Comparison of ENCODE assay signal across 13 mouse cellular contexts in genomic region chr8:45776977-45777376, GRCm38 (mm10).
"Had no signal": no experiment of that assay in that cellular context is flagged by ENCODE, and none has a peak within 500 bp of the region (broad histone marks: within the 10 kb centered on the region; RNA-seq: fewer than 3 reads in every experiment).

No protein-coding gene starts in this region.

- DNase-seq: kidney, adult 18-20 months; kidney, adult 9 months; kidney, postnatal 14 days; kidney, postnatal 4 days; left cerebral cortex, postnatal 4 days; liver, postnatal 0 days; lung, embryonic 14.5 days; retina, postnatal 1 day; right cerebral cortex, postnatal 4 days; thymus, postnatal 25 days had no signal

- ATAC-seq: intestine, embryonic 16.5 days; liver, postnatal 0 days; lung, postnatal 0 days; midbrain, embryonic 15.5 days had no signal
